Mouse (Mus musculus) adrenal gland (tissue): ENCODE results near the gene Ssmem1.

ENCODE experiments used
- intact Hi-C: fragments of 180-260 bp; cut with DNase I; formaldehyde crosslinking; loops from one replicate; pipeline ENCODE4 v1.15.1; 2025

Gene Ssmem1

DNA sequence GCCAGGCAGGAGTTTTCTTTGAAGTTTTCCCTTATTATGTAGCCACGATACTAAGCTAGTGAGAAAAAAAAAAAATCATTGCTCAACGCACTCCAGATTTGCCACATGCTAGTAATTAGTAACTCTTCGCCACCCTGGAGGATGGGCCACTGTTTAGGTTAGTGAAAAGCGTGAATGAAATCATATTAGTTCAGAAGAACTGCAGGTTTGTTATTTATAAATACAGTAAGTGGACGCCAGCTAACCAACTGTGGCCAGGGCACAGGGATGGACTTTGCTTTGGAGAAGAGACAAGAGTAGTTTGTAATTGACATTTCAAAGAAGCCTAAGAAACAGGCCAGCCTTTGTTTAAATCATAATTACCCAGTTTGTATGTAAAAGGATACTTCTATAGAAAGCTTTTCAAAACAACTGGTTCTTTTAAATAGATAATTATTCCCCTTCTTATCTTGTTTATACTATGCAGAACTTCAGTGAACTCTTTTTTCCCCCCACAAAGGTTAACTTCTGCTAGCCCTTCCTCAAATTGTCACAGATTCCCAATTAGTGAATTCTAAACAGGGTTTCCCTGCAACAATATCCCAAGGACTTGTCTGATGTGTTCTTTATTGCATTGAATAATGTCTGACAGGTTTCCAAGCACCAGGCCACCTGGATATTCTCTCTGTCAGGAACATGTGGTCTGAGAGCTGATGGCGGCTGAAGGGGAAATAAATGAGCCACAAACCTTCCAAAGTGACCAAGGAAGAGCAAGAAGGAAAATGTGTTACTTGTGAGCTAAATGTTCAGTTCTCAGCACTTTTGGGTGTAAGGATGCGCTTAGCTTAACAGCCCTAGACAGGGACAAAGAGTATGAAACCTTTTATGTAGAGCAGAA is 16.0 kb downstream of the Ssmem1 start:
- intact Hi-C loops, result no loop called here

DNA sequence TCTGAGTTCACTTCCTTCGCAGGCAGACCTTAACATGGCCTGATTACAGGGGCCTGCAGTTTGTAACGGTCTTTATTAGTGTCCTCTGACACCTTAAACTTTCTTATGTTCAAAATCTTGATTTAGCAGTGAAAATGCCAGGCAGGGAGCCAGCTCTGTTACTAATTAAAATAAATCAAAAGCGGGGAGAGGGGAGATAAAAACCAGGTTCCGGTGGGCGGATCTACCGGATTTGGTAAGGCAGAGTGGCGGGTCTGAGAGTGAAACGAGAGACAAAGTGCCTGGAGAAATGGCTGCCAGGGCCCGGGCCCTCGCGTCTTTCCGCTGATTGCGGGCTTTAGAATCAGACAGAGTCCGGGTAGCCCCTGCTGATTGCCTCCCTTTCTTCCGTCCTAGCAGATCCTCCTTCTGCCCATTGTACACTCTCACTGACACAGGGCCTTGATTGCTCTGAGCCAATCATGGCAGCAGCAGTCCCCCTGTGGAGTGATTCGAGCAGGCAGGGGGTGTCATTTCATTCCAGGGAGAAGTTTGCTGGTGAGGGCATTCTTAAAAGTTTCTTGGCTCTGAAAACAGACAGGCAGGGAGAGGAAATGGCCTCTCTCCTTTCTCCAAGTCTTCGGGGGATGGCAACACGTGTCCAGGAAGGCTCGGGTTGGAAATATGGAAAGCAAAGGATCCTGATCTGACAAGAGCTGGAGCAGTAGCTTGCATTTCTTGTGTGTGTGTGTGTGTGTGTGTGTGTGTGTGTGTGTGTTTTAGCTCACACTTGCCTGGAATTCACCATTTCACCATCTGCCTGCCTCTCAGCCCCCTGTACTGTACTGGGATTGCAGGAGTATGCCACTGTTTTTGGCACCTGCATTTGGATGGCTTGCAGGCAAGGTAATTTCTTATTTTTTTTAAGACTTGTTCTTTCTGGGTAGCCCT is 17.2 kb downstream of the Ssmem1 start:
- intact Hi-C loops, result no loop called here

DNA sequence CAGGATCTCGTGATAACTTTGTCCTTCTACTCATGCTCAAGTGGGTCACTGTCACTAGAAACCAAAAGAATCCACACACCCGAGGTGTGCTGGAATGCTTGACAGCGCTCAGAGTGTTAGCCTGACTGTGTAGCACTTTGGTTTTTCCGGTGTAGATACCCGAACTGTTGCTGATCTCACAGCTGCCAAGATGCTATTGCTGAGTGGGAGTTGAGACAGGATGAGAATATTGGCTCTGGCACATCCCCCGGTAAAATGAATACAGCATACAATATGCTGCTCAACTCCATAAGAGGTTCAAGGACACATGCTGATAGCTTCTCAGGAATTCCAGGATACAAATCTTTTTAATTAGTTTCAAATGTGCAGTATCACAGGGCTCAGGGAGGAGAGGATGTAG is 19.2 kb downstream of the Ssmem1 start:
- intact Hi-C loops, result no loop called here

DNA sequence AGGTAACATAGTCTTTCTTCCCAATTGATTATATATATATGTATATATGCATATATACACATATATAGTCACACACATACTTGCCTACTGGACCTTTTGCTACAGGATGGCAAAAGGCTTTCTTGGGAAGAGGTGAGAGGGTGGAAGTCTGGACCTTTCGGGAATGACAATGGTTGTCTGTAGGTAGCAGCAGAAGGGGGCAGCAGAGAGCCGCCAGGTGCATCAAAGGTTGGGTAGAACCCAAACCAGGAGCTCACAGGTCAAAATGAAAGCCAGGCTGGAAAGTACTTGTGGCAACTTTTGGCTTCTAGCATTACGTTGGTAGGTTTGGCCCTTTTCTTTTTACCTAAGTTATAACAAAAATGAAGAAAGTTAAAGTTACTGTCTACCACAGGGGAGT is 25.7 kb downstream of the Ssmem1 start:
- intact Hi-C loops, result loop anchor here (5.0 kb wide), 2 partner anchors 192 to 447 kb away; no protein-coding TSS in a partner anchor

DNA sequence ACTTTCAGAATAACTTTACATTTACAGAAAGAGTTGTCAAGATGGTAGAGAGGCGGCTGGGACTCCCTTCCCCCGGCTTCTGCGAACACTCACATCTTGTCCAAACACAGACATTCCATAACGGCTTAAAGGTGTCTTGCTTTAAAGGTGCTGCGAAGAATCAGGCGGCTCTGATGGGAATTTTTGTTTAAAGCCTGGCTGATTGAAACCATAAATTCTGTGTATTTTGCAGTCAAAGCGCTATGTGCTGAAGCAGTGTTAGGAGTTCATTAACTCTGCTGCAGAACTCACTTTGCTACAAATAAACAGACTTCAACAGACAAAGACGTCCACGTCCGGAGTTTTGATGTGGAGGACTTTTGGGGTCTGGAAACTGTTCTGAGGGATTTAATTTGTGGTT is 28.6 kb downstream of the Ssmem1 start:
- intact Hi-C loops, result loop anchor here (5.0 kb wide), 2 partner anchors 189 to 444 kb away; no protein-coding TSS in a partner anchor

DNA sequence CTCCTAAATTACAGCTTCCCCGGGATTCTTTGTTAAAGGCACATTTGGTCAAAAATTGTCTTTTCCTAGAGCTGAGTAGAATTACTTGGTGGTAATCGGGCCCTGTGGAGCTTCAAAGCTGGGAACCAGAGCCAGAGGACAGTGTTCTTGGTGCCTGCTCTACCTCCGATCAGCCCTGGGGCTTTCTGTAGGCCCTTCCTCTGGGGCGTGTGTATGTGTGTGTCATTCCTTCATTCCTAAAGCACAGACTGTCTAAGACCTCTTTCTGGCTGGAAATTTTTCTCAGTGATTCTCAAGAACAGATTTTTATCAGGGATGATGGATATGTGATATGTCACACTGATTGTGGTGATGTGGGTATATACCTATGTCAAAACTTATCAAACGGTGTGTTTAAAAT is 29.2 kb downstream of the Ssmem1 start:
- intact Hi-C loops, result loop anchor here (5.0 kb wide), 2 partner anchors 189 to 444 kb away; no protein-coding TSS in a partner anchor

DNA sequence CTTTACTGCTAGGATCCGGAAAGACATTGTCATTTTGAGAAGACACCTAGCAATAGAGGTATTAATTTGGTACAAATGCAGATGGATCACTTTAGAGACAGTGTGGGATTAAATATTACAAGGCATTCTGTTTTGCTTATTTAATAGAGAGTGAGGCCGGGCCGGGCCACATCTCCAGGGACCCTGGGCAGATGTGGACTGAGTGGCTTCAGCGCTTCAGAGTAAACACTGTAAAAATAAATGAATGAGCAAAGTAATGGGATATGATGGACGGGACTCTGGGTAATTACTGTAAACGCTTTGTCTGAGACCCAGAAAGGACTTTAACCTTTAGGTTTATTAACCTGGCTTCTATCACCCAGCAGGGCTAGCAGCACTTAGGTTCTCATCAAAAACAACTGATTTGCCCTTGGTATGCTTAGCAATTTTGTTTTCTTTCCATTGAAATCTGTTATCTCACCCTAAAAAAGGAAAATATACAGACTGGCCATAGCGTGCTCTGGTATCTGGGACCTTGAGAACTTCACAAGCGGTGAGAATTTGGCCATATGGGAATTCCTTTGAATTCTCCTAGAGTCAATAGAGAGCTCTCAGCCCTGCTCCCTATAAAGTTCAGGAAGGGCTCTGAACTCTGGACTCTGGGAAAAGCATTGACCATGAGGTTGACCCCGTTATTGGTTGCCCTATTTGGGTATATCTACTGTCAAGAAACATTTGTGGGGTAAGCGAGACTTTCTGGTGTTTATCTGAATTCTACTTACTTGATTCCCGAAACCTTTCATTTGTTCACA is 31.6 kb downstream of the Ssmem1 start, which contains the start of gene Cpa2:
Cpa2 (plus strand) TSS at position 574 of the 791 bp plus-strand sequence.
- intact Hi-C loops, result no loop called here

DNA sequence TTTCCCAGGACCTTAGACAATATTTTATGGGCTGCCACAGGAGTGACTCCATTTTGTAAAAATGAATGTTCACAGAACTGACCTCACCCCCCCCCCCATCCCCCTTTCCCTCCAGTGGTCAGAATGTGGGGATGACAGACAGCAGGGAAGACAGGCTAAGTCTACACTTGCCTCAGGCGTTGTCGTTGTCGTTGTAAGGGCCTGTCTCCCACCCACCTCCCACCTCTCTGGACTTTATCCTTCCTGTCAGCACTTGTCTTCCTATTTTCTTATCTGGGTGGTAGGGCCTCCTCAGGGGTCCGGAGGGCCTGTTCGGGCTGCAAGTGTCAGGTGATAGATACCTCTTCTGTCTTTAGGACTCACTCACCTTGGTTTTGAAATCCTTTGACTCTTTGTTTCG is 32.6 kb downstream of the Ssmem1 start:
- intact Hi-C loops, result no loop called here

DNA sequence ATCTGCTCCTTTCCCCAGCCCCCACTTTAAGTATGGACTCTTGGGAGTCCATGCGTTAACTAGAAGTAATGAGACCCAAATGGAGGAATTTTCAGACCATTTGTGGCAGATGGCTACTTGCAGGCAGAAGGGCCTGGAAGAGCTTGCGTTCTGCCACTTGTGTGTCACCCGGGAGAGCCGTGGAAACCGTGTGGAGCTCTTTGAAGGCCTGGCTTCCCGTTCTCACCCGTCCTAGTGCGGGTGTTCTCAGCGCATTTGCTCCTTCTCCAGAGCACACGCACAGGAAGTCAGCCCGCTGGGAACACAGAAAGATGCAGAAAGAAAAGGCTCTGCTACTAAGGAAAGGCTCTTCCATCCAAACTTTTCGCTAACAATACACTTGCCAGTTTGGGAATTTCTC is 33.4 kb downstream of the Ssmem1 start:
- intact Hi-C loops, result no loop called here

DNA sequence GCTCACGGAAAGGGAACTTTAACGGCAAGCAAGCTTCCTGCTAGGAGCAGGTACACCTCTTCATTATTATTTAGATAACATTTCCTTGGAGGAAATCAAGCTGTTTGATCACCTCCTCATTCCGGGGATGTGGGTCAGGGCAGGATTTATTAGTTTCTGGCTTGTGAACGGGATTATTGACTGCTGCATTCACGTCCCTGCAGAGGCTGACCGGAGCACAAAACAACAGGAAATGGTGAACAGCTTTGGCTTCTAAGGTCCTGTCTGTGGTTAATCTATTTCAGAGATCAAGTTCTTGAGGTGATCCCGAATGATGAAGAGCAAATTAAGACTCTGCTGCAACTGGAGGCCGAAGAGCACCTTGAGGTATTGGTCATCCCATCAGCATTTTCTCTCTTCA is 34.2 kb downstream of the Ssmem1 start:
- intact Hi-C loops, result no loop called here

DNA sequence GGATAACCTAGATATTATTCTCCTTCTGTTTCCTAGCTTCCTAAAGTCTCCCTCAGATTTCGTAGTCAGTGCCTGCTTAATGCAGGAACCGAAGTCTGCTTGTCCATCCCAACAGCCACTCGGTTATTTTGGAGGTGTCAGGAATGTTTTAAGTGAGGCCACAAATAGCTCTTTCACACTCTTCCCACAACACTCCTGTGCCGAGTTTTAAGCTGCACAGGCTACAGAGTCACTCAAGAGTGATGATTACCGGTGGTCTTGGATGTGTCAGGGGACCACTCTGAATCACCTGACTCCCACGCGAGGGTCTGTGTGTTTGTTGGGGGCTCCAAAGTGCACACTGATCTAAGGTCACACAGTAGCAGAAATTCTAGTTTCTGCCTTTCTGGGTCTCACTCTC is 36.0 kb downstream of the Ssmem1 start:
- intact Hi-C loops, result no loop called here

DNA sequence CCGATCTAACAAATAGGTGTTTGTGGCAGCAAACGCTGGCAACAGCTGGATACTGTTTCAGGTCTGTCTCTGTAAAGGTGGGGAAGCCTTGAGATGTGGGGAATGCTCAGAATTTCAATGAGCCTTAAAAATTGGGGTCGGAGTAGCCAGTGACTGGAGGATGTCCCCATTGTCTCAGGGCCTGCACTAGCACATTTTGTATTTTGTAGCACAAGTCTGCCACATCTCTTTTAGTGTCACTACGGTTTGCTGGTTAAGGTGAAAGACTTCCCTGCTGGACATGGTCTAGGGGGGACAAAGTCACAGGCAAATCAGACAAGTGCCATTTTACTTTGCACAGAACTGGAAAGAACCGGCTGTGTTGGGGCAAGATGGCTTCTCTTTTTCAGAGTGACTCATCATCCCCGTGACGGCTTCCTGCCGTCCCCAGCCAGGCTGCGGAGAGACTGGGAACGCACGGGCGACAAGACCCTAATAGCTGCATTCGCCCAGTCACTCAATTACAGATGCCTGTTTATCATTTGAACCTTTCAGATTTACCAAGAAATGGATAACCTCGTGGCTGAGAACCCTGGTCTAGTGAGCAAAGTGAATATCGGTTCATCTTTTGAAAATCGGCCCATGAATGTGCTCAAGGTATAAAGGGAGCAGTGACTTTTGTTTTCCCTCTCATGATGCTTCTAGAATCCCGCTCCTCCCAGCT is 37.1 kb downstream of the Ssmem1 start:
- intact Hi-C loops, result no loop called here

DNA sequence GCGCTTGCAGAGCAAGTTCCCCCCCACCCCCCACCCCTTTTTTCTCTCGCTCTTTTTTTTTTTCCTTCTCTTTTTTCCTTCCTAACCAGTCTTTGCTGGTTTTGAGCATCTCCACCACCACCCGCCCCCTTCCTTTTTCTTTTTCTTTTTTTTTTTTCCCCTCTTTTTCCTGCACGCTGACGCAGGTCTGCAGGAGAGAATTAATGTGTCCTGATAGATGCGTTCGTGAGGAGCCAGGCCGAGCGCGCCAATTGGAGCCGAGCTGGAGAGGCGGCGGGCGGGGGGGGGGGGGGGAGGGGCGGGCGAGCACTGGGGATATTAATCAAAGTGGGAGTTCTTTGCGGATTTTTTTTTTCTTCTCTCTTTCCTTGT is 37.6 kb downstream of the Ssmem1 start:
- intact Hi-C loops, result no loop called here

DNA sequence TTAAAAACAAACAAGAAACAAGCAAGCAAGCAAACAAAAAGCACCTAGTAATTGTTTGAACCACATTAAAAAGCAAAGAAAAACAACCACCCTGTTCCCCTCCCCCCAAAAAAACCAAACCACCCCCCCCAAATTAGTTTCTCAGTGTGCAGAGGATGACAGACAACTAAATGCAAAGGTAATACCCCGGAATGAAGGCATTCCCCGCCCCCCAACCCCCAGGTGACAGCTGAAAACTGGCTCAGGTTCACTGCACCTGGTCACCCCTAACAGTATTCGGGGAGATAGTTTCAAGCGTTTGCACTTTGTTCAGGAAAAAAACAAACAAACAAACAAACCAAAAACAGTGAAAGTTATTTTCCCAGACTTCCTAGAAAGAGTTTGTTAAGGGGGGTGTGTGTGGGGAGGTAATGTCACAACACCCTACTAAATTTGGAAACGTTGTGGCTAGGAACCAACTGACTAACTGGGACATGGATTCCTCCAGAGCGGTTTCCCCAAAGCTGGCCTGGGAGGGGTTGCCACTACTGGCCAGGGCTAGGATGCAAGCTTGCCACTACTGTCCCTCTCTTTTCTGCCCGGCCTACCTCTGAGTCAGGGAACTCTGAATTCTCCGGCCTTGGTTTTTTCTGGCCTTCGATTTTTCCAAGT is 38.1 kb downstream of the Ssmem1 start:
- intact Hi-C loops, result no loop called here

DNA sequence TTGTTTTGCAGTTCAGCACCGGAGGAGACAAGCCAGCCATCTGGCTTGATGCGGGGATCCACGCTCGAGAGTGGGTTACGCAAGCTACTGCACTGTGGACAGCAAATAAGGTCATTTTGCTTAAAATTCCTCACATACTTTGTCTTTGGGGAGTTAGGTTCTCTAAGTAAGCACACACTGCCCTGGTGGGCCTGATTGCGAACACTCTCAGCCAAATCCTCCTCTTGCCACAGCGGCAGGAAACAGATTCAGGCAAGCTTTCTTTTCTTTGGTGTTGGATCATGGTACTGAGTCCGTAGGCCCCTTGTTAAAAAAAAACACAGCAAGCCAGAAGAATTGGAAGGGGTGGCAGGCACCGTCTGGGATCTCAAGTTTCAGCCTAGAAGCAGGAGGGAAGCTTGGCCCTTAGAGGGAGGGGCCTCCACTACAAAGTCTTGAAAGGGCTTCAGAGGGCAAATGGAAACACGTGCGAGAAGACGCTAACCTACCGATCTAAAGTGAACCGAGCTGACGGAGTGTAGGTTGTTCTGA is 39.6 kb downstream of the Ssmem1 start:
- intact Hi-C loops, result no loop called here

DNA sequence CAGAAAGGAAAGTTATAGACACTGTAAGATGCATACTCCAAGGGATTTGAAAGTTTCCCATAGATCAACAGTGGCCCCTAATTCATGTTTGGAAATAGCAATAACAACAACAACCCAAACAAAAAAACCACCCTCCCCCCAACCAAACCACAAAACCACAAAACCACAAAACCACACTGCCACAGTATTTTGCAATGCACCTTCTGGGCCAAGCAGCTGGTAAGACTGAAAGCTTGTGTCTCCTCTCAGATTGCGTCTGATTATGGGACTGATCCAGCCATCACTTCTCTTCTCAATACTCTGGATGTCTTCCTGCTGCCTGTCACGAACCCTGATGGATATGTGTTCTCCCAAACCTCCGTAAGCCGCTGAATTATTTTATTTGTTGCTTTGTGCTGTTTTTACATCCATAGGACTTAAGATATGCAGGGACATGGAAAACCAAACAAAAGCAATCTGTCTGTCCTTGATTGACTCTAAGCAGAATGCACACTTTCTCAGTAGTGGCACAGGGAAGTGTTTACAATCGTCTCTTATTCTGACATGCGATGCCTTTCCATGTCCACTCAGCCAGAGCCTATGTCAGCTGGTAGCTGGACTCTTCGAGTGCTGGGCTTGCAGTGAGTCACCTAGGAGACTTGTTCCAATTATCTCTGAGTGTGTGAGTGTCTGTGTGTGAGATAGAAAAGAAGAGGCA is 41.0 kb downstream of the Ssmem1 start:
- intact Hi-C loops, result no loop called here

DNA sequence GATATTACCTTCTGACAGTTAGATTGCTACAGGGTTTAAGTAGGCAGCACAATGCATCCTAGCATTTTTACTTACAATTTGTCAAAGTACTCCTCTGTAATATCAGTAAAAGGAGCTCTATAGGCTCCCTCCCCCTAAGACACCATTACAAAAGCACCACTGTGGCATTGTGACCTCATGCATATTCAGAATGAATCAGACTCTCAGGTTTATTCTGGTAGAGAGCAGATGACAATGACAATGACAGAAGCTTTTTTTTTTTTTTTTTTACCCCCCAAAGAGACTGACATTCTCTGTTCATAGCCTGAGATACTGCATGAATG is 41.5 kb downstream of the Ssmem1 start:
- intact Hi-C loops, result no loop called here

DNA sequence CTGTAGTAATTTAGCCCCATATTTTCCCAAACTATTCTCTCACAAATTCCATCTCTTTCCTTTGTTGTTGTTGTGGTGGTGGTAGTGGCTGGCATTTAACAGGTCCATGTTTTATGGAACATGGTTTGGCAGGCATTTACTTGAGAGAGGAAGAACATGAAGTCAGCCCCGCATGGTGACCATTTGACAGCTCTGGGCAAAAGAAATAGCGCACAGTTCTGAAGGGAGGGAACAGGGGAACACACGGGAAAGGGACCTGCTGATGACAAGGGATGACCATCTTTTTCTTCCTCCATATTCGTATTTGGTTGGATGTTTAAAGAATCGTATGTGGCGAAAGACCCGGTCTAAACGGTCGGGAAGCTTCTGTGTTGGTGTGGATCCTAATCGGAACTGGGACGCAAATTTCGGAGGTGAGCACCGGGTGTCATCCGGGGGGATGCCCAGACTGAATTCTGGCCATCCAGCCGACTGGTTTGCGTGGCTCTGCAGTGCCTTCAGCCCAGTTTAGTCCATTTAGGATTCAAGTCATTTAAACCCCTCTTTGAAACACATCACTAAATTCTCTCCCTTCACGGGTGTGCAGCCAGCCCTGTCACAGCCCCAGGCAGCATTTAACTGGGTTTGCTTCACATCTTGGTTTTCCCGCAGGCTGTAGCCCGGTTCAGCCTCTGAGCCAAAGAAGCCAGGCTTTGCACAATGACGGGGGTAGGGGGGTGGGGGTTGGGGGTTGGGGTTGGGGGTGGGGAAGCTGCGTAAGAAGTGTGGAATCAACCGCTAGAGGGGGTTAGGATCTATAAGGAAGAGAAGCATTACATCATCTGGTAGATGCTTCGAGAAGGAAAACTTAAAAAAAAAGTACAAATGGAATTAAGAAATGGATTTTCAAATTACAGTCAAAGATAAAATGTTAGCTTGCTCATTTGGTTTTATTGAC is 42.3 kb downstream of the Ssmem1 start:
- intact Hi-C loops, result no loop called here
